Mouse (Mus musculus): ENCODE results near the gene Nptxr. TPM values are rescaled to one million over a fixed set of nuclear protein-coding genes. Genes with fewer than 3 reads are reported as not detected.
"Not testable (repeated sequence)": the region's sequence is repeated elsewhere in the genome, so short reads cannot be mapped to it uniquely, and the experiment has no call there.

Gene Nptxr
- polyA plus RNA-seq, 1 experiment from 2014 or later = 2.6 TPM

GRCm38 (mm10) chr15:79813666-79814258 lies 9.2 kb upstream of the Nptxr start:
- Histone ChIP-seq H3K4me1 (replicated peaks) (no peaks in the 10 kb centered on the region), H3K27me3 (replicated peaks) (peaks cover 32% of the 10 kb centered on the region; the same call in 1 of the 2 replicates), H3K27ac (ENCODE audit: poor library complexity, severe bottlenecking) (no peak overlapping the region), H3K9me3 (replicated peaks) (peaks cover 4% of the 10 kb centered on the region), H3K4me3 (no peak overlapping the region), H3K36me3 (no peaks in the 10 kb centered on the region), H3K4me2 (no peak overlapping the region), H3K9ac (no peak overlapping the region)
- ATAC-seq (ENCODE audit: insufficient number of reproducible peaks, low FRiP score) = no peak
- WGBS = 49% methylated on average over 8 of the region's 8 CpGs

- not testable (repeated sequence) for H3K36me3 ChIP-seq; H3K4me3 ChIP-seq; H3K9ac ChIP-seq; ATAC-seq (ENCODE audit: insufficient number of reproducible peaks, low FRiP score); H3K27ac ChIP-seq (ENCODE audit: poor library complexity, severe bottlenecking); H3K9me3 ChIP-seq (replicated peaks); H3K4me2 ChIP-seq; H3K4me1 ChIP-seq (replicated peaks)
- 53% methylated on average over 2 of the region's 2 CpGs for WGBS
- H3K27me3 ChIP-seq (replicated peaks) = peaks cover 37% of the 10 kb centered on the region; the same call in 1 of the 2 replicates
Measured at GRCm38 (mm10) chr15:79812840-79813239, 8.3 kb upstream of the Nptxr start.

- 55% methylated on average over 4 of the region's 4 CpGs for WGBS
- Histone ChIP-seq H3K4me3 (no peak overlapping the region), H3K4me2 (no peak overlapping the region), H3K4me1 (replicated peaks) (no peaks in the 10 kb centered on the region), H3K27ac (ENCODE audit: poor library complexity, severe bottlenecking) (no peak overlapping the region), H3K9ac (no peak overlapping the region), H3K36me3 (no peaks in the 10 kb centered on the region), H3K9me3 (replicated peaks) (no peaks in the 10 kb centered on the region), H3K27me3 (replicated peaks) (peaks cover 55% of the 10 kb centered on the region)
- no peak for ATAC-seq (ENCODE audit: insufficient number of reproducible peaks, low FRiP score)
Measured at GRCm38 (mm10) chr15:79810997-79811396, 6.4 kb upstream of the Nptxr start.

- Histone ChIP-seq H3K4me2 (no peak overlapping the region), H3K36me3 (no peaks in the 10 kb centered on the region), H3K4me3 (no peak overlapping the region), H3K27me3 (replicated peaks) (peaks cover 59% of the 10 kb centered on the region), H3K9me3 (replicated peaks) (no peaks in the 10 kb centered on the region), H3K4me1 (replicated peaks) (peaks cover under 1% of the 10 kb centered on the region; the same call in 1 of the 2 replicates), H3K27ac (ENCODE audit: poor library complexity, severe bottlenecking) (no peak overlapping the region), H3K9ac (no peak overlapping the region)
- 48% methylated on average over 3 of the region's 3 CpGs for WGBS
- no peak for ATAC-seq (ENCODE audit: insufficient number of reproducible peaks, low FRiP score)
Measured at GRCm38 (mm10) chr15:79810061-79810460, 5.5 kb upstream of the Nptxr start.

- Histone ChIP-seq H3K27ac (ENCODE audit: poor library complexity, severe bottlenecking) (no peak overlapping the region), H3K4me3 (no peak overlapping the region), H3K9ac (no peak overlapping the region), H3K4me2 (no peak overlapping the region), H3K9me3 (replicated peaks) (no peaks in the 10 kb centered on the region), H3K4me1 (replicated peaks) (peaks cover 11% of the 10 kb centered on the region), H3K36me3 (no peaks in the 10 kb centered on the region), H3K27me3 (replicated peaks) (peaks cover 68% of the 10 kb centered on the region)
- 49% methylated on average over 5 of the region's 5 CpGs for WGBS
- no peak for ATAC-seq (ENCODE audit: insufficient number of reproducible peaks, low FRiP score)
Measured at GRCm38 (mm10) chr15:79808658-79809057, 4.1 kb upstream of the Nptxr start.

GRCm38 (mm10) chr15:79808114-79808513 lies 3.5 kb upstream of the Nptxr start:
- no peak overlapping the region for H3K27ac ChIP-seq (ENCODE audit: poor library complexity, severe bottlenecking)
- 34% methylated on average over 5 of the region's 5 CpGs for WGBS
- no peak overlapping the region for H3K4me3 ChIP-seq
- H3K9me3 ChIP-seq (replicated peaks) = no peaks in the 10 kb centered on the region
- no peak for ATAC-seq (ENCODE audit: insufficient number of reproducible peaks, low FRiP score)
- no peaks in the 10 kb centered on the region for H3K36me3 ChIP-seq
- H3K4me1 ChIP-seq (replicated peaks) = peaks cover 17% of the 10 kb centered on the region
- no peak overlapping the region for H3K9ac ChIP-seq
- H3K4me2 ChIP-seq = no peak overlapping the region
- peaks cover 73% of the 10 kb centered on the region for H3K27me3 ChIP-seq (replicated peaks)

GRCm38 (mm10) chr15:79807050-79807449 lies 2.5 kb upstream of the Nptxr start:
- Histone ChIP-seq H3K27ac (ENCODE audit: poor library complexity, severe bottlenecking) (no peak overlapping the region), H3K4me3 (no peak overlapping the region), H3K9ac (no peak overlapping the region), H3K9me3 (replicated peaks) (no peaks in the 10 kb centered on the region), H3K4me2 (no peak overlapping the region), H3K27me3 (replicated peaks) (peaks cover 84% of the 10 kb centered on the region), H3K4me1 (replicated peaks) (peaks cover 18% of the 10 kb centered on the region), H3K36me3 (no peaks in the 10 kb centered on the region)
- WGBS = 26% methylated on average over 1 of the region's 1 CpGs
- ATAC-seq (ENCODE audit: insufficient number of reproducible peaks, low FRiP score) = no peak

GRCm38 (mm10) chr15:79805246-79805645 lies 680 bp upstream of the Nptxr start:
- Histone ChIP-seq H3K27me3 (replicated peaks) (peaks cover 86% of the 10 kb centered on the region), H3K27ac (ENCODE audit: poor library complexity, severe bottlenecking) (no peak overlapping the region), H3K36me3 (no peaks in the 10 kb centered on the region), H3K9ac (no peak overlapping the region), H3K4me3 (peak overlapping the region; percentile 64), H3K9me3 (replicated peaks) (no peaks in the 10 kb centered on the region), H3K4me1 (replicated peaks) (peaks cover 18% of the 10 kb centered on the region), H3K4me2 (peak overlapping the region; percentile 95; the same call in 1 of the 2 replicates)
- WGBS = 23% methylated on average over 8 of the region's 8 CpGs
- no peak for ATAC-seq (ENCODE audit: insufficient number of reproducible peaks, low FRiP score)

- Histone ChIP-seq H3K36me3 (no peaks in the 10 kb centered on the region), H3K9me3 (replicated peaks) (no peaks in the 10 kb centered on the region), H3K4me2 (peak overlapping the region; percentile 95), H3K4me1 (replicated peaks) (peaks cover 18% of the 10 kb centered on the region), H3K27me3 (replicated peaks) (peaks cover 90% of the 10 kb centered on the region), H3K9ac (peak overlapping the region; percentile 71), H3K4me3 (peak overlapping the region; percentile 64), H3K27ac (ENCODE audit: poor library complexity, severe bottlenecking) (no peak overlapping the region)
- WGBS = 6% methylated on average over 81 of the region's 81 CpGs
- no peak for ATAC-seq (ENCODE audit: insufficient number of reproducible peaks, low FRiP score)
Measured at GRCm38 (mm10) chr15:79803533-79804351, 824 bp downstream of the Nptxr start.

- no peaks in the 10 kb centered on the region for H3K36me3 ChIP-seq
- peaks cover 18% of the 10 kb centered on the region for H3K4me1 ChIP-seq (replicated peaks)
- H3K9me3 ChIP-seq (replicated peaks) = no peaks in the 10 kb centered on the region
- no peak overlapping the region for H3K4me2 ChIP-seq
- peaks cover 86% of the 10 kb centered on the region for H3K27me3 ChIP-seq (replicated peaks)
- H3K4me3 ChIP-seq = no peak overlapping the region
- H3K27ac ChIP-seq (ENCODE audit: poor library complexity, severe bottlenecking) = no peak overlapping the region
- H3K9ac ChIP-seq = no peak overlapping the region
- no peak for ATAC-seq (ENCODE audit: insufficient number of reproducible peaks, low FRiP score)
- WGBS = 66% methylated on average over 4 of the region's 4 CpGs
Measured at GRCm38 (mm10) chr15:79802304-79802703, 2.3 kb downstream of the Nptxr start.

- Histone ChIP-seq H3K4me3 (no peak overlapping the region), H3K27ac (ENCODE audit: poor library complexity, severe bottlenecking) (no peak overlapping the region), H3K4me1 (replicated peaks) (peaks cover 18% of the 10 kb centered on the region), H3K9ac (no peak overlapping the region), H3K4me2 (no peak overlapping the region), H3K27me3 (replicated peaks) (peaks cover 86% of the 10 kb centered on the region), H3K36me3 (no peaks in the 10 kb centered on the region), H3K9me3 (replicated peaks) (no peaks in the 10 kb centered on the region)
- ATAC-seq (ENCODE audit: insufficient number of reproducible peaks, low FRiP score) = no peak
- 62% methylated on average over 2 of the region's 2 CpGs for WGBS
Measured at GRCm38 (mm10) chr15:79801646-79802045, 2.9 kb downstream of the Nptxr start.
